Mouse (Mus musculus) heart, adult 2 months (tissue): ENCODE measurements around the gene Slc35e1.

Experiments used
- CTCF ChIP-seq: fragments of 200-600 bp; IDR thresholded peaks from 2 replicates; pipeline ENCODE4 v1.8.1; 2022; ENCODE audit warnings: antibody characterized with exemption, mild to moderate bottlenecking, moderate library complexity
- EP300 ChIP-seq: fragments of 200-500 bp; IDR thresholded peaks from 2 replicates; pipeline ENCODE4 v1.6.1; 2011; ENCODE audit warnings: low read depth, low read length, control low read depth; ENCODE audit not compliant: insufficient read depth

- TF ChIP-seq EP300 (no peak), CTCF (no peak)
Observed at GRCm38 (mm10) chr8:72517421-72517988, 25.1 kb upstream of the Slc35e1 start.
